Mouse (Mus musculus): ENCODE data around the gene Slc6a18.

Gene Slc6a18

GRCm38 (mm10) chr13:73685502-73685901, 7.7 kb upstream of the Slc6a18 start:
- WGBS = 74% methylated on average over 6 of the region's 6 CpGs

GRCm38 (mm10) chr13:73684412-73684811, 6.6 kb upstream of the Slc6a18 start:
- 89% methylated on average over 1 of the region's 1 CpGs for WGBS

GRCm38 (mm10) chr13:73683682-73684081, 5.9 kb upstream of the Slc6a18 start:
- WGBS = 58% methylated on average over 11 of the region's 11 CpGs

GRCm38 (mm10) chr13:73682226-73682625, 4.4 kb upstream of the Slc6a18 start:
- 86% methylated on average over 2 of the region's 2 CpGs for WGBS

- WGBS = 39% methylated on average over 1 of the region's 1 CpGs
Observed at GRCm38 (mm10) chr13:73680394-73680793, 2.6 kb upstream of the Slc6a18 start.

- WGBS = 66% methylated on average over 2 of the region's 2 CpGs
Observed at GRCm38 (mm10) chr13:73679311-73679710, 1.5 kb upstream of the Slc6a18 start.

GRCm38 (mm10) chr13:73675161-73675560, 2.7 kb downstream of the Slc6a18 start:
- WGBS = 88% methylated on average over 7 of the region's 7 CpGs

GRCm38 (mm10) chr13:73660163-73660695, 17.6 kb downstream of the Slc6a18 start:
- WGBS = 75% methylated on average over 2 of the region's 2 CpGs

- 55% methylated on average over 2 of the region's 2 CpGs for WGBS
Observed at GRCm38 (mm10) chr13:73658953-73659352, 18.9 kb downstream of the Slc6a18 start.

GRCm38 (mm10) chr13:73654976-73655375, 22.8 kb downstream of the Slc6a18 start:
- WGBS = 74% methylated on average over 3 of the region's 3 CpGs

- WGBS = 69% methylated on average over 3 of the region's 3 CpGs
Observed at GRCm38 (mm10) chr13:73653266-73653665, 24.6 kb downstream of the Slc6a18 start.

- WGBS = 44% methylated on average over 6 of the region's 6 CpGs
Observed at GRCm38 (mm10) chr13:73646397-73647087, 31.3 kb downstream of the Slc6a18 start.

- WGBS = 89% methylated on average over 4 of the region's 4 CpGs
Observed at GRCm38 (mm10) chr13:73641296-73641695, 36.5 kb downstream of the Slc6a18 start.

GRCm38 (mm10) chr13:73637826-73638225, 40.0 kb downstream of the Slc6a18 start:
- 86% methylated on average over 5 of the region's 6 CpGs for WGBS

GRCm38 (mm10) chr13:73631837-73632236, 46.0 kb downstream of the Slc6a18 start:
- WGBS = 75% methylated on average over 3 of the region's 3 CpGs

- 60% methylated on average over 11 of the region's 11 CpGs for WGBS
Observed at GRCm38 (mm10) chr13:73628586-73629113, 49.2 kb downstream of the Slc6a18 start.

- WGBS = 12% methylated on average over 47 of the region's 47 CpGs
Observed at GRCm38 (mm10) chr13:73626745-73627549, 50.9 kb downstream of the Slc6a18 start, which contains the start of gene Tert. Gene Tert (plus strand): TSS chr13:73626911.

- WGBS = 42% methylated on average over 6 of the region's 6 CpGs
Observed at GRCm38 (mm10) chr13:73626410-73626744, 51.4 kb downstream of the Slc6a18 start.

- 59% methylated on average over 6 of the region's 6 CpGs for WGBS
Observed at GRCm38 (mm10) chr13:73620637-73621036, 57.2 kb downstream of the Slc6a18 start.

- WGBS = 80% methylated on average over 5 of the region's 5 CpGs
Observed at GRCm38 (mm10) chr13:73618406-73618805, 59.4 kb downstream of the Slc6a18 start.

Data from cerebral cortex, adult 2 months (tissue).